Mouse (Mus musculus) activated CD4-positive, CD25-positive, alpha-beta regulatory T cell, adult 4 months (primary cell): ENCODE measurements around the gene Dnm1. TPM values are rescaled to one million over a fixed set of nuclear protein-coding genes. Genes with fewer than 3 reads are reported as not detected.
"Not testable (repeated sequence)": the region's sequence is repeated elsewhere in the genome, so short reads cannot be mapped to it uniquely, and the experiment has no call there.

Experiments
- ATAC-seq: one replicate; pipeline ENCODE4 v1.8.0; 2017
- polyA plus RNA-seq, 2 experiments: library from polyadenylated mRNA; unstranded; fragments of 100-300 nt; shearing (Covaris generic); gene quantifications; one replicate each; pipeline ENCODE4 v1.2.1; 2017

Dnm1 gene
- polyA plus RNA-seq, 2 experiments from 2014 or later = not detected

GRCm38 (mm10) chr2:32311443-32312317 is 41.5 kb downstream of the Dnm1 start:
- no peak for ATAC-seq

GRCm38 (mm10) chr2:32310096-32310845 is 42.9 kb downstream of the Dnm1 start:
- no peak for ATAC-seq

GRCm38 (mm10) chr2:32308870-32309568 is 44.1 kb downstream of the Dnm1 start:
- no peak for ATAC-seq

- no peak for ATAC-seq
Observed at GRCm38 (mm10) chr2:32307941-32308760, 45.0 kb downstream of the Dnm1 start.

GRCm38 (mm10) chr2:32307247-32307798 is 45.8 kb downstream of the Dnm1 start:
- no peak for ATAC-seq

GRCm38 (mm10) chr2:32306176-32306575 is 47.0 kb downstream of the Dnm1 start:
- no peak for ATAC-seq

- ATAC-seq = no peak
Observed at GRCm38 (mm10) chr2:32305668-32306067, 47.5 kb downstream of the Dnm1 start.

- no peak for ATAC-seq
Observed at GRCm38 (mm10) chr2:32304145-32304832, 48.8 kb downstream of the Dnm1 start.

GRCm38 (mm10) chr2:32302952-32303351 is 50.2 kb downstream of the Dnm1 start:
- ATAC-seq = no peak

GRCm38 (mm10) chr2:32299469-32299868 is 53.7 kb downstream of the Dnm1 start:
- ATAC-seq = no peak

- ATAC-seq = not testable (repeated sequence)
Observed at GRCm38 (mm10) chr2:32295842-32296241, 57.3 kb downstream of the Dnm1 start.

GRCm38 (mm10) chr2:32295285-32295684 is 57.9 kb downstream of the Dnm1 start:
- no peak for ATAC-seq

- no peak for ATAC-seq
Observed at GRCm38 (mm10) chr2:32294348-32294747, 58.8 kb downstream of the Dnm1 start.

- no peak for ATAC-seq
Observed at GRCm38 (mm10) chr2:32289578-32289977, 63.6 kb downstream of the Dnm1 start.

GRCm38 (mm10) chr2:32288371-32288931 is 64.7 kb downstream of the Dnm1 start:
- no peak for ATAC-seq

- ATAC-seq = peak; percentile 100
Observed at GRCm38 (mm10) chr2:32287923-32288367, 65.2 kb downstream of the Dnm1 start, which contains the start of gene Swi5. Swi5 (minus strand) TSS chr2:32288075.

- no peak for ATAC-seq
Observed at GRCm38 (mm10) chr2:32287334-32287840, 65.8 kb downstream of the Dnm1 start, which contains the start of gene Golga2. Golga2 (plus strand) TSS chr2:32287384.

- ATAC-seq = no peak
Observed at GRCm38 (mm10) chr2:32283986-32284385, 69.2 kb downstream of the Dnm1 start.

- no peak for ATAC-seq
Observed at GRCm38 (mm10) chr2:32282727-32283126, 70.4 kb downstream of the Dnm1 start.

GRCm38 (mm10) chr2:32282289-32282688 is 70.8 kb downstream of the Dnm1 start:
- ATAC-seq = no peak
